8 mouse cellular contexts compared by ENCODE assay signal in genomic region chr7:30322285-30322667, GRCm38 (mm10). TPM values are rescaled to one million over a fixed set of nuclear protein-coding genes. Genes with fewer than 3 reads are reported as not detected.
DNase-seq lines count a peak whose midpoint lies in the region; ATAC-seq and TF ChIP-seq lines count a peak whose summit lies in the region.

No protein-coding gene starts in this region.

- peaks cover 3% of the 10 kb centered on the region for H3K27me3 ChIP-seq in megakaryocyte, embryonic 14.5 days (replicated peaks)

- DNase-seq in ZHBTc4 (ENCODE audit: low read depth, low spot score): peak; percentile 98
- DNase-seq in gastrocnemius, adult 2 months: peak; percentile 99
- DNase-seq in hindlimb bud, embryonic 11.5 days (ENCODE audit: extremely low spot score, low read depth, low spot score): peak; percentile 86
- DNase-seq in left cerebral cortex, adult 8-10 months (ENCODE audit: low spot score in 2 of 2): peak; percentile 87 to 97
- DNase-seq in right cerebral cortex, postnatal 10 days (ENCODE audit: low spot score in 2 of 2): peak; percentile 99
- peak; percentile 94 for DNase-seq in urinary bladder, postnatal 25 days (ENCODE audit: low spot score)

- ATAC-seq in common myeloid progenitor, adult 5-6 weeks (replicated peaks; ENCODE audit: low read depth, poor library complexity, severe bottlenecking): peak; percentile 97

- intact Hi-C loops in gastrocnemius, adult 2 months (cut with DNase I): loop anchor here (2.0 kb wide), 1 partner anchor 407 kb away; the partner anchor contains the start of gene Tmem147

- H3K27ac ChIP-seq in gastrocnemius, adult 2 months: peak overlapping the region; percentile 95

- no peak for TF ChIP-seq CTCF in gastrocnemius, adult 2 months (IDR thresholded peaks at IDR 0.05)

- peak overlapping the region; percentile 98 for H3K4me3 ChIP-seq in gastrocnemius, adult 2 months
- peak overlapping the region; percentile 98 for H3K4me3 ChIP-seq in megakaryocyte, embryonic 14.5 days (replicated peaks)

- H3K9me3 ChIP-seq in megakaryocyte, embryonic 14.5 days: peaks cover 6% of the 10 kb centered on the region

- peaks cover 4% of the 10 kb centered on the region for H3K36me3 ChIP-seq in megakaryocyte, embryonic 14.5 days (replicated peaks; ENCODE audit: low read length)

- peaks cover 46% of the 10 kb centered on the region for H3K4me1 ChIP-seq in megakaryocyte, embryonic 14.5 days

RNA-seq across cellular contexts. Expression of gene E130208F15Rik, which starts 0.7 kb away (rescaled TPM):
- total RNA-seq in common myeloid progenitor, adult 5-6 weeks (2017): 0.96 and 3.3 TPM in 2 replicates
- under 1 TPM; 0.36 to 0.42 TPM for total RNA-seq in gastrocnemius, adult 2 months (2021)
- total RNA-seq in left cerebral cortex, adult 8-10 months (2022): under 1 TPM in 3 of 4 experiments, not detected in 1; 0.34 to 0.87 (median 0.48) TPM
- polyA plus RNA-seq in megakaryocyte, embryonic 14.5 days (2012; ENCODE audit: insufficient read depth, low replicate concordance): 0.25 TPM in 1 of 2 replicates, not detected in the other

RNA-seq across cellular contexts. Expression of gene Sdhaf1, which starts 1.4 kb away (rescaled TPM):
- 10.8 and 11.0 TPM in 2 replicates for total RNA-seq in common myeloid progenitor, adult 5-6 weeks (2017)
- total RNA-seq in gastrocnemius, adult 2 months (2021): 1 to 10 TPM; 5.9 to 6.9 TPM
- 10 to 100 TPM in 1 of 4 experiments, 1 to 10 TPM in 3; 8.3 to 10.0 (median 9.0) TPM for total RNA-seq in left cerebral cortex, adult 8-10 months (2022)
- 9.8 and 13.7 TPM in 2 replicates for polyA plus RNA-seq in megakaryocyte, embryonic 14.5 days (2012; ENCODE audit: insufficient read depth, low replicate concordance)

RNA-seq across cellular contexts. Expression of gene Syne4, which starts 7.7 kb away (rescaled TPM):
- total RNA-seq in common myeloid progenitor, adult 5-6 weeks (2017): 1.4 TPM in 1 of 2 replicates, not detected in the other
- 1 to 10 TPM; 1.8 to 2.1 TPM for total RNA-seq in gastrocnemius, adult 2 months (2021)
- 10 to 100 TPM in 1 of 4 experiments, 1 to 10 TPM in 3; 7.4 to 10.5 (median 8.8) TPM for total RNA-seq in left cerebral cortex, adult 8-10 months (2022)
- polyA plus RNA-seq in megakaryocyte, embryonic 14.5 days (2012; ENCODE audit: insufficient read depth, low replicate concordance): 2.6 TPM in 1 of 2 replicates, not detected in the other

RNA-seq across cellular contexts. Expression of gene Alkbh6, which starts 13.8 kb away (rescaled TPM):
- total RNA-seq in common myeloid progenitor, adult 5-6 weeks (2017): 15.2 and 31.2 TPM in 2 replicates
- total RNA-seq in gastrocnemius, adult 2 months (2021): 10 to 100 TPM; 21.0 to 22.9 TPM
- total RNA-seq in left cerebral cortex, adult 8-10 months (2022): 10 to 100 TPM; 60.6 to 74.5 (median 62.8) TPM
- polyA plus RNA-seq in megakaryocyte, embryonic 14.5 days (2012; ENCODE audit: insufficient read depth, low replicate concordance): 78.7 and 108 TPM in 2 replicates

RNA-seq across cellular contexts. Expression of gene Clip3, which starts 30.7 kb away (rescaled TPM):
- total RNA-seq in common myeloid progenitor, adult 5-6 weeks (2017): not detected in 2 replicates
- 1 to 10 TPM; 5.5 to 5.8 TPM for total RNA-seq in gastrocnemius, adult 2 months (2021)
- 100 to 1,000 TPM; 377 to 471 (median 424) TPM for total RNA-seq in left cerebral cortex, adult 8-10 months (2022)
- 0.34 TPM in 1 of 2 replicates, not detected in the other for polyA plus RNA-seq in megakaryocyte, embryonic 14.5 days (2012; ENCODE audit: insufficient read depth, low replicate concordance)

Comparison
In these comparisons a context has a peak if more than half of its experiments do, and no peak if none do; other contexts are left out.
1. Peak in every context shown above with its lines: DNase-seq, ATAC-seq, H3K4me3 ChIP-seq and H3K27ac ChIP-seq.